Mouse (Mus musculus): ENCODE data around the gene Gnat2.

Gene Gnat2

DNA sequence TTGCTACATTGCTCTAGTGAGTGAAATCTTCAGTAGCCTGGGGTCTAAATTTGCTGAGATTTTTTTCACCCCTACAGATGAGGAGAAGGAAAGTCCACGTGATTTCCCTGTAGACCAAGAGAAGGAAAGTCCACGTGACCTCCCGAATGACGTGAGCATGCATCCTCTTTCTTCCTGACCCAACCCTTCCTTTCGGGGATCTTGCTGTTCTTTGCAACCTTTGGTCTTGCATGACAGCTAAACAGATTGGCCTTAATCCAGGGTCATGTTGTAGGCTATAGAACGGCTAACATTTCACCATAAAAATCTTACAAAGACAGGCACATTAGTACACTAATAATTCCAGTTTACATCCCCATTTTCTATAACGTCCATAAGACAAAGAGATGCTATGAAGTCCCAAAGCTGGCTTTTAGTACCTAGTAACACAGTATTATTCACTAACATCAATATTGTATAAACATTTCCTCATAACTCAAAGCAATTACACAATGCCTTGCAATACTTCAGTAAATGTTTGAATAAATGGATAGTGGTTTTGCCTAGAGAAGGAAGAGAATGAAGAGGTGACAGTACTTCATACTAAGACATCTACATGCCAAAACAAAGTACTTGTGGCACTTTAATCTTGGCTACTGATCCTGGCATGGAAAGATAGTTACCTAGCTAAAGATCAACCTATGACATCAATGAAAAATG, 21.2 kb downstream of the Gnat2 start:
- no peak for DNase-seq (ENCODE audit: low spot score in 2 of 2)

DNA sequence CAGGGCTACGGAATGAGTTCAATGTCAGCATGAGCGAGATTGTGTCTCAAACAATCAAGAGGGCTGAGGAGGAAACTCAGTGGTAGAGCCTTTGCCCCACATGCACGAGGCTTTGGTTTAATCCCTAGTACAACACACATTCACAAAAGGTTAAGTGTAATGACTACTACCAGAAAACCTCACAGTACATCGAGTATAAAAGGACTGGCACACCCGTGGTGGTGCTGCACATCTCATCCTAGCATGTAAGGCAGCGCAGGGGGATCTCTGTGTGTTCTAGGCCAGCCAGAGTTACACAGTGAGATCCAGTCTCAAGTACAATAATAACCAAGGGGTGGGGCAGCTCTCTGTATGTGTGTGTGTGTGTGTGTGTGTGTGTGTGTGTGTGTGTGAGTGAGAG, 24.9 kb downstream of the Gnat2 start:
- DNase-seq (ENCODE audit: low spot score in 2 of 2): no peak

DNA sequence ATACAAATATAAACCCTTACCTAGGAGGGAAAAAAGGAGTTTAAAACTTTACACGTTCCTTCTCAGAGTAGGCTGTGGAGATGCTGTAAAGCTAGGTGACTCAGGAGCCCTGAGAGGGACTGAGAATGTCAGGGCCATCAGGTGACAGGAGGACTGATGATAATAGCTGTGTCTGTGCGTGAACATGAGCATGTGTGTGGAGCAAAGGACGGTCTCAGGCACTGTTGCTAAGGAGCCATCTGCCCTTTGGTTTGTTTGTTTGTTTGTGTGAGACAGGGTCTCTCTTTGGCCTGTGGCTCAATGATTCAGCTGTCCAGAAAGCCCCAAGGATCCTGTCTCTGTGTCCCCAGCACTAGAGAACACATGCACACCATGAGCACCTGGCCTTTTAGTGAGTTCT, 28.5 kb downstream of the Gnat2 start:
- DNase-seq (ENCODE audit: low spot score in 2 of 2): no peak

DNA sequence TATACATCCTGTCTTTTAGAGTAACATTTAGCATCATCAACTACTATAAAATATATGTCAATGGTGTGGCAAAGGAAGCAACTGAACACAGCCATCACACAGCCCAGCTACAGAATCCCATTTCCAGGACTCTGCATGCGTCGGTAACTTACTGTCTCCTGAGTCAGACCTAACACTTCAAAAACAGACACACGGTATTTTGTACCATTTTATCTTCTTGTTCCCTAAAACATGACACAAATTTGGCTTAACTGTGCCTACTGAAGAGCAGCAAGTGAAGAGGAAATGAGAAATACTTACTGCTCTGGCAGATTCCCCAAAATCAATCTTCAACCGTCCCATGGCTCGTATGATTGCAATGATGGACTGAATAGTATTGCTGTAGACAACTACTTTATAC, 30.7 kb downstream of the Gnat2 start:
- no peak for DNase-seq (ENCODE audit: low spot score in 2 of 2)

DNA sequence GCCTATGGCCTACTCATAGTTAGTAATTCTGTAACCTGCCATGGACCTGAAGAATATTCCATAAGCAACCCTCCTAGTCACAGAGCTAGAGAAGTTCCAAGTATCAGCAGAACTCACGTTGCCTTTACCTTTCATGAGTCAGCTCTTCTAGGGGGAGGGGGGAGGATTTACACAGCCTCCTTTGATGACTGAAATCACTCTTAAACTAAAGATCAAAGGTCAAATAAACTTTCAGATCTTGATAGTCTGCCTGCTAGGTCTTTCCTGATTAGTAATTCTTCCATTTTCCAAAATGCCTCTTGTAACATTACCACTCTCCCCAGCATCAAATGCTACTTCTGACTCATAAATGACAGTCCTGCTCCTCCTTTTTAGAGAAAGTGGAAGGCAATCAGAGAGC, 31.5 kb downstream of the Gnat2 start:
- DNase-seq (ENCODE audit: low spot score in 2 of 2): no peak

DNA sequence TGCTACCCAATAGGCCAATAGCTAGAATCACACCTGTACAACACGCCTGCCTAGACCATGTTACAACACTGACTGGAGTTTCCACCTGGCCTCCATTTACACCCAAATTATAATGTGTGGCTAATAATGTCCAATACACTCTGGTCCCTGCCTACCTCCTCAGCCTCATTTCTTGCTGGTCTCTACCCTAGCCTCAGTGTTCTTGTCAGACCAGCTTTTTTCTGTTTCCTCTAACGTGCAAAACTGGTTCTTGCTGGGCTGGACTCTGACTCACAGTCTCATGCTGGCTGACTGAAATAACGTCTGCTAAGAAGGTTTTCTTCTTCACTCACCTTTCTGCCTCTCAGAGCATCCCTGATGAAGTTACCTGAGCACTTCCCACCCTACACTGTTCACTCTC, 33.7 kb downstream of the Gnat2 start:
- no peak for DNase-seq (ENCODE audit: low spot score in 2 of 2)

DNA sequence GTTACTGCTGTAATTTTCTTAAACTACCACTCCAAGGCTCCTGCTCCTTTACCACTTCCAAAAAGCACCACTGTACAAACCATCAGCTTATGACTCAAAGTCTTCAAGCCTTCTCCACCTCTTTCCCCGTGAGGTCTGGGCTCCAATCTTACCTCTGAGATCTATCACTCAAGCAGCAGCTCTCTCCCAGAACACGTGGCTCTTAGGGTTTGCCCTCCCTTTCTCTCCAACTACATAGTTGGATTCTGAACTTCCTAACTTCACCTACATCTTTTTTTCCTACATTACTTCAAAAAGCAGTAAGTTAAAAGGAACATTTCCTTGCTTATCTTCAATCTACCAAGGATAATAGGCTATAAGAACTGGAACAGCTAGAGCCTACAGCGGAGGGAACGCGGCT, 35.9 kb downstream of the Gnat2 start:
- DNase-seq (ENCODE audit: low spot score in 2 of 2): no peak

DNA sequence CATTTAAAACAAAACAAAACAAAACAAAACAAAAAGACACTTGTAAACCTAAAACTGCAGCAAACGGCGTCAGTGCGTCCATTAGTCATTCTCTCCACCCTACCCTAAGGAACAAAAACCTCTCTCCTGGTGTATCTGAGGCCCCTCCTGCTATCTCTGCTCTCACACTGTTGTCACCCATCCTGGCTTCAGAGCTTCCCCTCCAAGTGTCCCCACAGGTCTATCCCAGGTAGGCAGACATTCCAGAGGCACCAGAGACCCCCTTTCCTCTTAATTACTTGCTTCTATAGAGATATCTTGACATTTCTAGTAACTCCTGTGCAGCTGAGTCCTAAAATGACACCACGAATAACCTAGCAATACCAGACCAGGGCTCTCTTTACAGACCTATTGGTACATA, 36.8 kb downstream of the Gnat2 start:
- no peak for DNase-seq (ENCODE audit: low spot score in 2 of 2)

DNA sequence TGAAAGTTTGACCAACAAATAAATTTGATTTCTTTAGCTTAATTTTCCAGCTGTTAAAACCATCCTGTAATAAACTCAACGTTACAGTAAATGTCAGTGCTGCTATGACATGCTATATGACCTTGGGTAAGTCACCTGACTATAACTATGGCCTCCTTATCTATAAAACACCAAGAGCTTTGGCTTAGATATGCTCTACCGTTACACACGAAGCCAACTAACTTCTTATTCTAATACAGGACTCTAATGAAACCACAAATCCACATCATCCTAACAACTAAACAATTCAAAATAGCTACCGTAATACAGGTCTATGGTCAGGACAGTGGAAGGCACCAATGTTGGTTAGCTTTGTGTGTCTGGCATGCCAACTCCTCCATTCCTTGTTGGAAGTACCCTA, 37.2 kb downstream of the Gnat2 start:
- no peak for DNase-seq (ENCODE audit: low spot score in 2 of 2)

DNA sequence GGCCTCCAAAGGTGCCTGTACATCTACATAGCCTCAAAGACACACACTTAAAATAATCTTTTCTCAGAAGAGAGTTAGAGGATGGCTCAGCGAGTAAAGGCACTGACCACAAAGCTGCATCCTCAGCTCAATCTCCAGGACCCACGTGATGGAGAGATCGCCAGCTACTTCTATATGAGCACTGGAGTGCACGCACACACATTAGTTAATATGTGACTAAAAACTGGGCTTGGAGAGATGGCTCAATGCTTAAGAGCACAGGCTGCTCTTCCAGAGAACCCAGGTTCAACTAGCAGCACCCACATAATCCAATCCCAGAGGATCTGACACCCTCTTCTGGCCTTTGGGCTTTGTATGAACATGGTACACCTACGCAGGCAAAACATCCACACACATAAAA, 38.6 kb downstream of the Gnat2 start:
- DNase-seq (ENCODE audit: low spot score in 2 of 2): no peak

DNA sequence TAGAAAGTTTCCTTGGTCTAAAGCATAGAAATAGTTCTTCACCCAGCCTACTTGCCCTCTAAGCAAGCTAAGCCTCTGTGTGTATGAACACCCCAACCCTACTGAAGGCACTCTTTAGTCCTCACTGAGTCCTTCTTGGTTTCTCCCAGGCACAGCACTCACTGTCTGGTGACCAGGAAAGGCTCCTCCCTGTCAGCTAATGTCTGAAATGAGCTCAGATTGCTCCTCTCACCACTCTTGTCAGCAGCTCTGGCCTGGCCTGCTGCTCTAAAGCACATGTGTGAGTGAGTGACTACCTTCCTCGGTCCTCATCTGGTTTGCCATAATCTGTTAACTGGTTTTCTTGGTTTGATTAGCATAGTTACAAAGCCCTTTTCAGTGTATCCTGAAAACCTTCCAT, 39.2 kb downstream of the Gnat2 start:
- DNase-seq (ENCODE audit: low spot score in 2 of 2): no peak

DNA sequence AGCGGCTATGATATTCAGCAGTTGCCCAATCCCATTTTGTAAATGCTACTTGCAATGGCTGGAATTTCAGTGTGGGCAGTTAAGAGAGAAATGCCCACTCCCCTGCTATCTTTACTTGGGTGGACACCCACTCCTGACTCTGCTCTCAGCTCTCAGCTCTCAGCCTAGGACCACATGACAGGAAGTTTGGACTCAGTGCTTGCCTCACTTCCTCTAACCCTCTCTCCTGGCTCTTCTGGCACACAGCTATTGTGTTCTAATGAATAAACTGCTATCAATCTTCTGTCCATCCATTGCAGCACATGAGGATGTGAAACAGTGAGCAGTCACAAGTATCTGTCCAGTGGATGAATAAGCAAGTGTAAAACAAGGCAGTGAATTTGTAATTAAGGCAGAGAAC, 39.9 kb downstream of the Gnat2 start:
- DNase-seq (ENCODE audit: low spot score in 2 of 2): no peak

DNA sequence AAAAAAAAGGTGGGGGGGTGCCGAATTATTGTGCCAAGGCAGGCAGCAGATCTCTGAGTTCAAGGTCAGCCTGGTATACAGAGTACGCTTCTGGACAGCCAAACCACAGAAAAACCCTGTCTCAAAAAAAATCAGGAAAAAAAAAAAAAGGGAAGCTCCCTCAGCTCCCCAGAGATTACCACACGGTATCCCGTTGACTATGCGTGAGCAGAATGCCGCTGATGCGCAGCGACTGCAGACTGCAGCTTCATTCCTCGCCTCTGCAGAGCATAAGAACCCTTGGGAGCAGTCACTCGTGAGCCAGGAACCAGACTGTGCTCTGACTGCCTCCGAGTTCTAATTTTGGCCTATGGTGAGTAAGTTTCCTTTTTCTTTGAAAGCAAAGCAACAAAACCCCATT, 42.1 kb downstream of the Gnat2 start:
- peak; percentile 68 to 79 for DNase-seq (ENCODE audit: low spot score in 2 of 2)

DNA sequence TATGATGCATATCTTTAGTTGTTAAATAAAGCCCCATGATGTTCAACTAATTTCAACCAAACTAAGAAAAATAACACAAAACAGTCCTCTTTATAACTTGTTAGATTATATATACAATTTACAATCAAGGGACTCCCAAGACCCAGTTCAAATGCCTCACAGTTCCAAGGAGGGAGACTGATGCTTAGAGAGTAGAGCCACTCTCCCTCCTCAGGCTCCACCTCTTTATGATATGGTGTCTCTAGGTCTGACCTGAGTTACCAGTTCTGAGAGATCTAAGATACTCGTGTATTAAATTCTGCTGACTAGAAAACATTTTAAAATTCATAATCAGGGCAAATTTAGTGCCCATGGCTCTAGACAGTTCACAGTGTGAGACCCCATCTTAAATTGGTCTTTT, 46.5 kb downstream of the Gnat2 start:
- DNase-seq (ENCODE audit: low spot score in 2 of 2): no peak

DNA sequence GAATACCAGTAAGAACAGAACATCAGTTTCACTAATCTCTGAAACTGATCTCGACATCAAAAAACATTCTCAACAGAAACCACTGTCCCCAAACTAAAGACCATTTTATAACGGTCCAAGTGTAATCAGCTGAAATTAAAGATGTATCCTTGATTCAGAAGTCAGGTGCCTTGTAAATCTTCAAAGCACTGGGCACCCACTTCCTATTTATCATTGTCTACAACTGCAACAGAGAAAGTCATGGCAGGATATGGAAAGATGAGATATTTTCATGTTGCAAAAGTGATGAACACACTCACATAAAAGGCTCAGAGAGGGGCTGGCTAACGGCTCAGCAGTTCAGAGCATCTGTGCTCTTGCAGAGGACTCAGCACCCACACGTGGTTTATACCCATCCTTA, 48.2 kb downstream of the Gnat2 start:
- no peak for DNase-seq (ENCODE audit: low spot score in 2 of 2)

DNA sequence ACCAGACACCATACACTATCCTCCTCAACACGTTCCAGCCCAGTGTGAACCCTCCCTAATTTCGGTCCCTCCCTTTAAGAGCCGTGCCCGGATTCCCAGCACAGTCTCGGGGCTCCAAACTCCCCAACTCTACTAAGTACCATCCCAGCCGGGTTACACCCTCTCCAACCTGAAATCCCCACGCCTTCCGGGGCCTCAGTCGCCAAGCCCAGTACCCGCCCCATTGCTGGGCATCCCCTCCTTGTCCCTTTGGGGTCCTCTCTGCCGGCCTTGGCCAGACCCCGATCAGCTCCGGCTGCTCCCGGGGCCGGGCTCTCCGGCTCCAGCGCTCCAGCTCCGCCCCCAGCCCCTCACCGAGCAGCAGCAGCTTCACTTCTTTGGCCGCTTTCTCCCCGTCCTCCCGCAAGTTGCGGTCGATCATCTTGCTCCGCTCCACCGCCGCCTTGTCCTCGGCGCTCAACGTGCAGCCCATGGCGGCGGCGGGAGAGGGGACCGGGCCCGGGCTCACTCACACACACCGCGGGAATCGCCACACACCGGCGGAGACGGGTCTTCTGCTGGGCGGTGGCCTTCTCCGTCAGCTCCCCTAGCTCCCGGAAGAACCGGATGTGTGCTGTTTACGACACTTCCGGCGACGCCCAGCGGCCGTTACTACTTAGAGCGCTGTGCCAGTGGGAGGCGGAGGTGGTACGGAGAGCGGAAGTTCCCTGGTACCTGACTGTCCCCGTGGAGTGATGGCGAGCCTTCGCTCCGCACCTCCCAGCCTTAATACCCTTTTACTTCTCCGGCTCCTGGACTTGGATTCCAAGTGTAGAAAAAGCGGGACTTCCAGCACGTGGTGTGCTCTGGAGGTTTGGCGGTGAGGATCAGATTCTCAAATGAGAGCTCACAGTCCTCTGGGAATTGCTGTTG, 53.2 kb downstream of the Gnat2 start, which contains the start of gene Gnai3:
TSS of gene Gnai3 (minus strand) at position 613 of the 912 bp plus-strand sequence.
- peak; percentile 90 to 93 for DNase-seq (ENCODE audit: low spot score in 2 of 2)

DNA sequence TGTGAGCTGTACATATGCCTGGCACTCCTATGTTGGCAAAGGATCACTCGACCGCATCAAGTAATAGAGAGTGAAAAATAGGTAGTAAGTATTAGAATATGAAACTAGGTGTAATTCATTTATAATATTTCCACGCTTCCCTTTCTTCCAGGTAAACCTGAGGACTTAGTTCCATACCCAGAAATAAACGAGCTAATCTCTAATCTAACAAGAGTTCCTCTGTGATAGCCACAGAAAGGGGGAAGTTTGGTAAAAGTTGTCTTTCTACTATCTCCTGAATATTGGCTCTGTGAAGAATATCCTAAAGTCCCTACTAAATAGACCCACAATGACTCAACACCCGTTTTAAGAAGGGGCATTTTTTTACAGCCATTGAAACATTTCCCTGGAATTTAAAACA, 54.1 kb downstream of the Gnat2 start:
- DNase-seq (ENCODE audit: low spot score in 2 of 2): no peak

DNA sequence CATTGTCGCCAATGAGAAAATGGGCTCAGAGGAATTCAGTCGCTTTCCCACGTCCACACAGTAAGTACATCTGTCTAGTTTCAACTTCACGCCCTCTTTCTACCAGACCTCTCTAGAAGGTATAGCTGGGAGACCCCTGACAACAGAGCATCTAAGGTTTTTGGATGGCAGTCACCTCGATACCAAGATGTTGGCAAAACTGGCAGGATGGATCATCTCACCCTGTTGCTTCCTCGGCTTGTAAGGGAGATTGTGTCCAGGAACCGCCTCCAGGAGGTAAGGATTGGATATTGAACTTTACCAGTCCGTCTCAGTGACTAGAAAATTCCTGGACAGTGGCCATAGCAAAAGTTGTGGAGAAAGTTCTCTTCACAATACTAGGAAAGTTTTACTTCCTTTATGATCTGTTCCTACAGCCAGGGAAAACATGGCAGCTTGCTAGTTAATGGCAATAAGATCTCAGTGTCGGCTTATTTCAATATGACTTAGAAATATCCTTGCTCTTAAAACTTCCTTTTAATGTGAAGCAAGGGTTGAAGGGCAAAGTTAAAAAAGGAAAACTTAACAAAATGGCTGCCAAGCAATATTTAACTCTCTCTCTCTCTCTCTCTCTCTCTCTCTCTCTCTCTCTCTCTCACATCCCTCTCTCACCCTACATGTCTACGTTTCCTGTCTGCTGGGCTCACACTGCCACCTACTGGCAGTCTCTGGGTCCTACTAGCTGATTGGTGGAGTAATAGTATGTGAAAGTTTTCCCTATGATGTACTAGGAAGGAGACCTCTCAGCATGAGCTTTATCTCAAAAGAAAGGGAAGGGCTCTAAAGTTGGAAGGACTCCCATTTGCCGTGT, 55.0 kb downstream of the Gnat2 start:
- peak; percentile 92 to 94 for DNase-seq (ENCODE audit: low spot score in 2 of 2)
